Mouse (Mus musculus) neural tube, embryonic 11.5 days (tissue): ENCODE results near the gene Myh7b. TPM values are rescaled to one million over a fixed set of nuclear protein-coding genes. Genes with fewer than 3 reads are reported as not detected.

ENCODE experiments used
- ATAC-seq: fragments of 200-750 bp; cut with Nextera tagmentation; 2 replicates; pipeline ENCODE4 v1.8.0; 2017; ENCODE audit warnings: moderate number of reproducible peaks, mild to moderate bottlenecking, moderate TSS enrichment, moderate library complexity; ENCODE audit not compliant: insufficient read depth, low FRiP score, low TSS enrichment
- DNase-seq: peaks from one replicate; pipeline ENCODE4 v3.0.0-alpha.2; 2015; ENCODE audit warnings: low spot score
- H3K27ac ChIP-seq: fragments of 300-500 bp; sonication (generic); 2 replicates; pipeline ENCODE4 v1.5.1; 2014; ENCODE audit warnings: low read depth, mild to moderate bottlenecking, low read length
- H3K27me3 ChIP-seq: fragments of 300-500 bp; sonication (generic); 2 replicates; pipeline ENCODE4 v1.6.1; 2014; ENCODE audit warnings: mild to moderate bottlenecking, low read length, mixed read lengths; ENCODE audit not compliant: control insufficient read depth, insufficient read depth
- H3K36me3 ChIP-seq: fragments of 300-500 bp; sonication (generic); 2 replicates; pipeline ENCODE4 v1.6.1; 2014; ENCODE audit warnings: mild to moderate bottlenecking, low read length, moderate library complexity, mixed read lengths; ENCODE audit not compliant: control insufficient read depth, insufficient read depth
- H3K4me1 ChIP-seq: fragments of 300-500 bp; sonication (generic); 2 replicates; pipeline ENCODE4 v1.6.1; 2014; ENCODE audit warnings: low read length, mixed read lengths; ENCODE audit not compliant: control insufficient read depth, insufficient read depth
- H3K4me2 ChIP-seq: fragments of 300-500 bp; sonication (generic); 2 replicates; pipeline ENCODE4 v1.6.1; 2014; ENCODE audit warnings: low read depth, mild to moderate bottlenecking, moderate library complexity
- H3K4me3 ChIP-seq: fragments of 300-500 bp; sonication (generic); 2 replicates; pipeline ENCODE4 v1.5.1; 2014; ENCODE audit warnings: low read depth, low read length
- H3K9ac ChIP-seq: fragments of 300-500 bp; sonication (generic); 2 replicates; pipeline ENCODE4 v1.6.1; 2014; ENCODE audit warnings: mild to moderate bottlenecking, low read length
- H3K9me3 ChIP-seq: fragments of 300-500 bp; sonication (generic); 2 replicates; pipeline ENCODE4 v1.6.1; 2016; ENCODE audit warnings: low read length; ENCODE audit not compliant: control insufficient read depth
- WGBS: fragments of 180-500 bp; shearing (Covaris S2); extraction: QIAGEN DNeasy Blood & Tissue Kit; methylation state at CpG from one replicate; pipeline ENCODE4 v1.1.7; 2014; 5-methylcytosine and 5-hydroxymethylcytosine counted together
- polyA plus RNA-seq: library from polyadenylated mRNA; unstranded; fragments of >200 nt; fragmentation: Nextera tagmentation; extraction: Ambion mirVana; gene quantifications from 2 replicates; pipeline ENCODE4 v1.2.1, GENCODE M21; 2014

Myh7b gene
- 1.5 and 1.8 TPM in 2 replicates for polyA plus RNA-seq

DNA sequence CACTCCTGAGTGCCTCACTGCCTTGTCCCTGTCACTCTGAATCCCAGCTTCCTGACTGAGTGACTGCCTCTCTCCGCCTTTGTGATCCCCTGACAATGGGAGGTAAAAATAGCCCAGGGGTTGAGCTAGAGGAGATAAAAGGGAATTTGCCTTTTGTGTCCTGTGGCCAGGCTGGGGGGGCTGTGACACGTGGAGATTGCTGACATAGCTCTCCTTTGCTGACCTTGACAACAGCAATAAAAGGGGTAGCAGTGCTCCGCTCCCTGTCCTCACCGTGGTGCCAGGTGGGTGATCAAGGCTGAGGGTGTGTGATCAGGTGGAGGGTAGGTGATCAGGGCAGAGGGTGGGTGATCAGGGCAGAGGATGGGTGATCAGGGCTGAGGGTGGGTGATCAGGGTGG lies at the start of gene Myh7b:
Myh7b (plus strand) TSS at position 235 of the 400 bp plus-strand sequence.
- Histone ChIP-seq H3K4me3 (no peak within 1 kb of the TSS), H3K27me3 (no peaks in the 10 kb centered on the region), H3K4me2 (no peak within 1 kb of the TSS), H3K36me3 (no peaks in the 10 kb centered on the region), H3K4me1 (no peaks in the 10 kb centered on the region), H3K27ac (no peak within 1 kb of the TSS), H3K9me3 (no peaks in the 10 kb centered on the region), H3K9ac (no peak within 1 kb of the TSS)
- DNase-seq (no peak), ATAC-seq (no peak)
- WGBS, result 36% methylated on average over 4 of the region's 4 CpGs

DNA sequence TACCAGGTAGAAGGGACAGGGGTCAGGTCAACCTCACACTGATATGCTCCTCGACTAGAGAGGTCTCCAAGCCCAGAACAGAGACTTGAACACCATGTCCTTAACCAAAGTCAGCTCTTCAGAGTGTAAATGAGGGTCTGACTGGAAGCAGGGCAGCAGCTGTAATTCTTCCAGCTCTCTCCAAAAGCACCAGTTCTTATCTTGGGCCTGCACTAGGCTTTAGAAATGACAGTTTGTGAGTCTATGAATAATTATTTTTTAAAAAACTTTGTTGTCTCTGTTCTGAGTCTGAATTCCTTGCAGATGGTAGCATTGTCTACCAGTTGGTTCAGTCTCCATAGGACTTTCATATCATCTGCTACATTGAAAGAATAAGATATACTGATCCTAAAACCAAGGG lies 48.8 kb upstream of the Myh7b start:
- WGBS, result 55% methylated on average over 1 of the region's 1 CpGs

DNA sequence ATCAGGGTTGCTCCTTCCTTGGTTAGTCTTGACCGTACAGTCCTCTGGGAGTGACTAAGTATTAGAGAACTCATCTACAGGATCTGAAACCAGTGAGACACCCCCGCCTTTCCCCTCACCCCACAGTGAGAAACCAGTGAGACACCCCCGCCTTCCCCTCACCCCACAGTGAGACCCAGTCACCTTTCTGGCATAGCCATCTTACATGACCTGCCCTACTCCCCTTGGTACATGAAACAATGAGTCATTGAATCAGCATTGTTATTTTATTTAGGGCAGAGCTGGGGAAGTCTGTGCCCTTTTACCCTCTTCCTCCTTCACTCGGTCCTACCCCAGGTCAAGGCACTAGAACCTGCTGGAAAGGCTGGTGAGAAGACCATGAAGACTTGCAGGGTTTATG lies 48.1 kb upstream of the Myh7b start:
- Histone ChIP-seq H3K4me3 (no peak overlapping the region), H3K4me2 (no peak overlapping the region), H3K27ac (no peak overlapping the region), H3K4me1 (no peaks in the 10 kb centered on the region), H3K9me3 (no peaks in the 10 kb centered on the region), H3K27me3 (no peaks in the 10 kb centered on the region), H3K36me3 (no peaks in the 10 kb centered on the region; the same call in 1 of the 2 replicates), H3K9ac (no peak overlapping the region)
- WGBS, result 81% methylated on average over 4 of the region's 4 CpGs
- ATAC-seq (no peak), DNase-seq (no peak)

More for the DNA sequence above, 48.8 kb upstream of the Myh7b start:
- H3K4me3 ChIP-seq, result no peak overlapping the region
- H3K9ac ChIP-seq, result no peak overlapping the region
- H3K27me3 ChIP-seq, result no peaks in the 10 kb centered on the region
- no peak overlapping the region for H3K4me2 ChIP-seq
- DNase-seq (no peak), ATAC-seq (no peak)
- H3K9me3 ChIP-seq, result no peaks in the 10 kb centered on the region
- H3K27ac ChIP-seq, result no peak overlapping the region
- H3K36me3 ChIP-seq, result no peaks in the 10 kb centered on the region; the same call in 1 of the 2 replicates
- H3K4me1 ChIP-seq, result no peaks in the 10 kb centered on the region

DNA sequence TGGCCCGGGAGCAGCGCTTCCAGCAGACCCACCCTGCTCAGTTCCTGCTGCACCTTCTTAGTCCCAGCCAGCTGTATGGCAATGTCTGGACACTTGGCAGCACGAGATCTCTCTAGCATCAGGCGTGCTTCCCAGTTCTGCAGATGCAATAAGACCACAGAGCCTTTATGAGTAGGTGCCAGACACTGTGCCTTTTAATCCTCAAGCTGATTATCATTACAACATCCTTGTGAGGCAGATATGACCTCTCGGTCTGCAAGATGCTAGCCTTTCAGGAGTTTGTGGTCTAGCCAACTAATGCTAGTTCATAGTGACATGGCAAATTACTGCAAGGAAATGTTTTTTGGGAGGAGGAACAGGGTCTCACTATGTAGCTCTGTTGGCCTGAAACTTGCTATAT lies 43.3 kb upstream of the Myh7b start:
- no peaks in the 10 kb centered on the region for H3K4me1 ChIP-seq
- H3K9me3 ChIP-seq, result no peaks in the 10 kb centered on the region
- H3K9ac ChIP-seq, result no peak overlapping the region
- no peak overlapping the region for H3K4me2 ChIP-seq
- no peak overlapping the region for H3K27ac ChIP-seq
- no peaks in the 10 kb centered on the region for H3K27me3 ChIP-seq
- DNase-seq (no peak), ATAC-seq (no peak)
- no peaks in the 10 kb centered on the region; the same call in 1 of the 2 replicates for H3K36me3 ChIP-seq
- 80% methylated on average over 5 of the region's 5 CpGs for WGBS
- no peak overlapping the region for H3K4me3 ChIP-seq

DNA sequence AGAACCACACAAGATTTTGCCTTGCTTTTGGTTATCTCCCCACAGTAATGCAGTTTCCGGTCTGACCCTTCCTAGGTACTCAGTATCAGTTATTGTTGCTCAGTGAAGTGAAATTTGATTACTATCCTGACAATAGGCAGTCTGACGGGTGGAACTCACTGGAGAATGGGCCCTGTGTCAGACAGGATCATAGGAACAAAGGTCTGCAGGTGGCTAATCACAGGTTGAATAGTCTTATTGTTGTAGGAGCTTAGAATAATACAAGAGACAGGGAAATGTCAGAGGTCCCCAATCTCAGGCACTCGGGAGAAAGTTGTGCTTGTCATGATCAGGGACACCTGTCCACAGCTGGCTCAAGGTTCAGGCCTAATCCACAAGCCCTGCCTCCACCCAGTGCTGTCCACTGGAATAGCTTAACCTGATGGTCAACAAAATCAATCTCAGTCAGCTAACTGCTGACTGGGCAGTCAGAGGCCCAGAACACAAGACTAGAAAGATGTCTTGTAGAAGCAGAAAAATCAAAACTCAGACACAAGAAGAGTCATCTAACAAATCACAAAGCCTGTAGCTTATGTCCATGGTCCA lies 41.7 kb upstream of the Myh7b start:
- H3K4me3 ChIP-seq, result no peak overlapping the region
- no peaks in the 10 kb centered on the region for H3K4me1 ChIP-seq
- ATAC-seq, result no peak
- no peak for DNase-seq
- WGBS, result 31% methylated on average over 3 of the region's 3 CpGs
- no peaks in the 10 kb centered on the region for H3K27me3 ChIP-seq
- H3K9me3 ChIP-seq, result no peaks in the 10 kb centered on the region
- H3K27ac ChIP-seq, result no peak overlapping the region
- no peaks in the 10 kb centered on the region; the same call in 1 of the 2 replicates for H3K36me3 ChIP-seq
- H3K9ac ChIP-seq, result no peak overlapping the region
- no peak overlapping the region for H3K4me2 ChIP-seq

DNA sequence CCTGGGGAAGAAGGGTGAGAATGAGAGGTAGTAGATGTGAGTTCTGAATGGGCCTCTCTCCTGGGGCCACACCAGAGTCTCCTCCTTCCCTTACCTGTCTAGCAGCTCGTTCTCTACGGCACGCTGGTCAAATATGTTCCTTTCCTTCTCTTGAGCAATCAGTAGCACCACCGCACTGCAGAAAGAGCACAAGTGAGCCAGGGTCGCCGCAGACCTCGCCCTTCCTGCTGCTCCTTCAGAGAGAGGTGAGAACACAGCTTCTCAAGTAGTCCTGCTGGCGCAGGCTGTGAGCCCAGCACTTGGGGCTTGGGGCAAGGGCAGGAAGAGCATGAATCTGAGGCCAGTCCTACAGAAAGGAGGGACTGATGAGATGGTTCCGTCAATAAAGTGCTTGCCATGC lies 38.0 kb upstream of the Myh7b start:
- Histone ChIP-seq H3K9me3 (no peaks in the 10 kb centered on the region), H3K27me3 (no peaks in the 10 kb centered on the region), H3K27ac (no peak overlapping the region), H3K36me3 (no peaks in the 10 kb centered on the region), H3K4me2 (no peak overlapping the region), H3K4me1 (no peaks in the 10 kb centered on the region), H3K4me3 (no peak overlapping the region), H3K9ac (no peak overlapping the region)
- ATAC-seq, result no peak
- 91% methylated on average over 9 of the region's 9 CpGs for WGBS
- no peak for DNase-seq

GRCm38 (mm10) chr2:155573996-155574395 lies 37.0 kb upstream of the Myh7b start:
- no peak overlapping the region for H3K4me2 ChIP-seq
- WGBS, result 85% methylated on average over 7 of the region's 7 CpGs
- H3K36me3 ChIP-seq, result no peaks in the 10 kb centered on the region
- ATAC-seq (no peak), DNase-seq (no peak)
- H3K27ac ChIP-seq, result no peak overlapping the region
- H3K4me3 ChIP-seq, result no peak overlapping the region
- H3K4me1 ChIP-seq, result no peaks in the 10 kb centered on the region
- no peaks in the 10 kb centered on the region for H3K9me3 ChIP-seq
- no peaks in the 10 kb centered on the region for H3K27me3 ChIP-seq
- H3K9ac ChIP-seq, result no peak overlapping the region

GRCm38 (mm10) chr2:155574700-155575099 lies 36.3 kb upstream of the Myh7b start:
- Histone ChIP-seq H3K4me1 (no peaks in the 10 kb centered on the region), H3K9me3 (no peaks in the 10 kb centered on the region), H3K27me3 (no peaks in the 10 kb centered on the region), H3K4me3 (no peak overlapping the region), H3K36me3 (no peaks in the 10 kb centered on the region), H3K9ac (no peak overlapping the region), H3K4me2 (no peak overlapping the region), H3K27ac (no peak overlapping the region)
- ATAC-seq, result no peak
- no peak for DNase-seq
- 96% methylated on average over 4 of the region's 4 CpGs for WGBS

DNA sequence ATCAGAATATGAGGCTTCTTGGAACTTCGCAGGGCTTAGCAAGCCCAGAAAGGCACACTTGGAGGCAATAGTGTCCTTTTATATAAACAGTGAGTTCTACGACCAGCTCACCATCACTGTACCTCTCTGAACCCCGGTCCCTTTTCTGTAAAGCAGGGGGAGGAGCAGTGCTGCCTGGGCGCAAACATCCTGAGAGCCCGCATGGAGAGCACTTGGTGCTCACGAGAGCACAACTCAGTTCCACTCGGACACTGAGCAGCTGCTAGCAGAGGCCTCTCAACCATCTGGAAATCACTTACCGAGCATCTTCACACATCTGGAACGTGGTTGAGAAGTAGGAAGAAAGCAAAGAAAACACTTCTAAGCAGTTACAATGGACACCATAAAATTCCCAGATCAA lies 34.4 kb upstream of the Myh7b start:
- Histone ChIP-seq H3K36me3 (no peaks in the 10 kb centered on the region), H3K4me3 (no peak overlapping the region), H3K9ac (no peak overlapping the region), H3K4me2 (no peak overlapping the region), H3K4me1 (no peaks in the 10 kb centered on the region), H3K9me3 (no peaks in the 10 kb centered on the region), H3K27me3 (no peaks in the 10 kb centered on the region), H3K27ac (no peak overlapping the region)
- no peak for DNase-seq
- WGBS, result 68% methylated on average over 9 of the region's 9 CpGs
- ATAC-seq, result no peak
